Mouse (Mus musculus) liver, postnatal 0 days (tissue): ENCODE results near the gene Srsf4.

Source experiments
- CTCF ChIP-seq: sonication (generic); IDR thresholded peaks from 2 replicates; pipeline ENCODE4 v1.5.1; 2016; ENCODE audit warnings: antibody characterized with exemption, low read depth
- EP300 ChIP-seq: IDR thresholded peaks from 2 replicates; pipeline ENCODE4 v1.6.1; 2016; ENCODE audit warnings: antibody characterized with exemption, low read depth, mild to moderate bottlenecking

- TF ChIP-seq CTCF (no peak), EP300 (no peak)
Measured at GRCm38 (mm10) chr4:131898503-131899179, 25.2 kb downstream of the Srsf4 start.
